Mouse (Mus musculus) brain, embryonic 14.5 days (tissue): ENCODE measurements around the gene Ralbp1.

Experiments used
- CTCF ChIP-seq: fragments of 200-500 bp; IDR thresholded peaks from 2 replicates; pipeline ENCODE4 v1.5.1; 2012; ENCODE audit warnings: inconsistent platforms, mild to moderate bottlenecking, moderate library complexity, borderline replicate concordance; ENCODE audit not compliant: insufficient read depth, insufficient read length; ENCODE audit errors: extremely low read depth
- POLR2A ChIP-seq: fragments of 200-500 bp; IDR thresholded peaks from 2 replicates; pipeline ENCODE4 v1.6.1; 2012; ENCODE audit warnings: mild to moderate bottlenecking, inconsistent platforms, borderline replicate concordance; ENCODE audit not compliant: poor library complexity, insufficient read depth, insufficient read length, severe bottlenecking; ENCODE audit errors: extremely low read depth

DNA sequence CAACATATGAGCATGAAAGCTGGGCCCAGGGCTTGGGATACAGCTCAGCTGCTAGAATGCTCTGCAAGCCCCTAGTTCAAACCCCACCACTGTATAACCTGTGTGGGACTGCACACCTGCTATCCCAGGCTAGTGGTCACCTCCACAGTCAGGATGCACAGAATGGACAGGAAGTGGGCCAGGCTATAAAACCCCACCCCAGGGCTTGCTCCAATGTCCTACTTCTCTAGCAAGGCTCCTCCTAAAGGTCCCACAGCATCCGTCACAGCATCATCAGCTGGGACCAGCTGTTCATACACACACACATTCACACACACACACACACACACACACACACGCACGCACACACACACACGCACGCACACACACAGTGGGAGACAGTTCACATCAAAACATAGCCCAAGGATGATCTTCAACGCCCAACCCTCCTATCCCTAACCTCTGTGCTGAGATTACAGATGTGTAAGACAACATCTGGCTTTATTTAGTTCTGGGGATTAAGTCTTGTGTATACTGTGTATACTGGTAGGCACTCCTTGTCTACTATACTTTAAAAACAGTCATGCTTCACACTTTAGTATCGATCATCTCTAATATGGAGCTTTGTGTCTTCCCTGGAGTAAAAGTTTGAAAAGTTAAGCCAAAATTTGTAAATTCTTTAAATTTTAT, 44.7 kb upstream of the Ralbp1 start:
- no peak for TF ChIP-seq CTCF
- no peak for TF ChIP-seq POLR2A
